Mouse (Mus musculus) stomach, postnatal 0 days (tissue): ENCODE measurements at regions not wholly inside any gene's neighbourhood (a gene's known extent, or its start where the extent isn't known, plus 50 kb on each side); places are given as distances from the start of the nearest gene placed in this dataset.

Experiments
- CTCF ChIP-seq: IDR thresholded peaks from 2 replicates; pipeline ENCODE4 v1.5.1; 2016; ENCODE audit warnings: antibody characterized with exemption, low read depth, mild to moderate bottlenecking, moderate library complexity
- EP300 ChIP-seq: optimal IDR thresholded peaks from 2 replicates; pipeline ENCODE3; 2016; ENCODE audit warnings: antibody characterized with exemption

DNA sequence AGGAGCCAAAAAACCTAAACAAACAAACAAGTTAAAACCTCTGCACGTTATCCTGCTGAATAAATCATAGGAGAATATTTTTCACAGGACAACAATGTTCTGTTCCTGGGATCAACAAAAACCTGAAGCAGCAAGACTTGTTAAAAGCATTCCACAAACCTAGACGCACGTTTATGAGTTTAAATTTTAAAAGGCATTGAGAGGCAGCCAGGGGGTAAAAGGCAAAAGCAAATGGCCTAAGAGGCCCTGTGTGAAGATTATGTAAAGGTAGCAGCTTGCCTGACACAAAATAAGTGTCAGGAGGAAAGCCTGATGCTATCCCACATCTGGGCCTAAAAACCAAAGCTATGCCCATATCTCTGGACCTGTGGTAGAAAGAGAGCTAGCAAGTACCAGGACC is 156.6 kb upstream of the Spats2l start:
- no peak for TF ChIP-seq CTCF
- no peak for TF ChIP-seq EP300
